Mouse (Mus musculus): ENCODE data around the gene Arglu1.

Arglu1 gene

DNA sequence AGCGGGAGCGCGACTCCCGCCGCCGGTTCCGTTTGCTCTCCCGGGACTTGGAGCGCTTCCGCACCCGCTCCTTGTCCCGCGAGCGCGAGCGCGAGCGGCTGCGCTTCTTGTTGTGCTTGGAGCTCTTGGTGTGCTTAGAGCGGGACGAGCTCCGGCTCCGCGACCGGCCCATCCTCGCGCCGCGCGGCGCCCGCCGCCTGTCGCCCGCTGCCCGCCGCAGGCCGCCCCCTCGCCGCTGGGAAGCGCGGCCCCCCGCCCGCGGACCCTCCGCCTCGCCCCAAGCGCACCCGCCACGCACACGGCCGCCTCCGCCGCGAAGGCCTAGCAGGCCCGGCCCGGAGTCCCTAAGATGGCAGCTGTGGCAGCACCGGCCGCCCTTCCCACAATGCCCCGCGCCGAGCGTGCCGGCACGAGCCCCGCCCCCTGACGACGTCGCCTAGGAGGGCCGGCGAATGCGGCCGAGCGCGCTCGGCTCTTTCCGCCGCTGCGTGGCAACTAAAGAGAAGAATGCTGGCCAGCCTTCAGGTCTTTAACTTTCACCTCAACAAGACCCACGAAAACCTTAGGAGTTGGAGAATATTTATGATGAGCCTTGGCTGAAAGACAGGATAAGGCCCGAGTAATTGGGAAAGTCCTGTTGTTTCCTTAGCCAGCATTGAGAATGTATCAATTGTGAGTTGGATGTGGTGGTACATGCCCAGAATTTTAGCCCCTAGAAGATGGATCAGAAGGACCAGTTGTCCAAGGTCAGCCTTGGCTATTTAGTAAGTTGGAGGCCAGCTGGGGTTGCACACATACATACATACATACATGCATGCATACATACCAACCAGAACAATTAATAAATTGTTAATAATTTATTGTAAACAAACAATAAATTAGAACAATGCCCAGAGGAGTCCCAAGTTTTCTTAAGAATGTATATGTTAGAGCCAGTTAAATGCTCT, at the start of gene Arglu1:
Gene Arglu1 (minus strand): TSS at position 376 of the 947 bp plus-strand sequence.
- DNase-seq: peak; percentile 88 to 90

DNA sequence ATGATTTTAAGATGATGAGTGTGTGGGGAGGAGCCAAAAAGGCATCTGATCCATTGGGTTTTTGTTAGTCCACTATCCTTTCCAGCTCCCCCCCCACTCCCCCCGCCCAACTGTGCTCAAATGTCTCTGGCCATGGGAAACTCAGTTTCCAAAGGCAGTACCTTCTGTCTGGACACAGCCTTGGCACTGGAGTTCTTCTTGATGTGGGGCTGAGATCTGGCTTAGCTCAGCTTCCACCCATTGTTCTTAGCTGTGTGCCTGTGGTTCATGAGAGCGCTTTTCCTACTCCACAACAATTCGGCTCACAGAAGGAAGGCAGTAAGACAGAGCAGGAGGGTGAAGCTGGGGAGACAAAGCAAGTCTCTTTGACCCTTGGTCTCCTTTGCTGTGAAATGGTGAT, 47.0 kb upstream of the Arglu1 start:
- no peak for DNase-seq

DNA sequence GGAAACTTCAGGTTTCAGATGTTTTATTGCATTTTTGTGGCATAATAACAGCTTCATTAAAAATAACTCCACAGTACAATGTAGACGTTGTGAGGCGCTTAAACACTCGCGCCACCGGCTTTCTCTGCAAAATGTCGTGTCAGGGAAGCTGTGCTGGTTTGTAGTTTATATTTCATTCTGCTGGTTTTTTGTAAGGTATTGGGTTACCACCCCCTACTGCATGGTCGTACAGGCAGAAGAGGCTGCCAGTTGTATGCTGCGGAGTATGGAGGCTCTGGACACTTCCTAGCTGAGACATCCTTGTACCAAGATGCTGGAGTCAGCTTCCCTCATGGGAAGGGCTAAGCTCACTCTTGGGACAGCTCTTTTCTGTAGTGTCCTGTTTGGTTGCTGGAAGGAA, 46.5 kb upstream of the Arglu1 start:
- DNase-seq: no peak

DNA sequence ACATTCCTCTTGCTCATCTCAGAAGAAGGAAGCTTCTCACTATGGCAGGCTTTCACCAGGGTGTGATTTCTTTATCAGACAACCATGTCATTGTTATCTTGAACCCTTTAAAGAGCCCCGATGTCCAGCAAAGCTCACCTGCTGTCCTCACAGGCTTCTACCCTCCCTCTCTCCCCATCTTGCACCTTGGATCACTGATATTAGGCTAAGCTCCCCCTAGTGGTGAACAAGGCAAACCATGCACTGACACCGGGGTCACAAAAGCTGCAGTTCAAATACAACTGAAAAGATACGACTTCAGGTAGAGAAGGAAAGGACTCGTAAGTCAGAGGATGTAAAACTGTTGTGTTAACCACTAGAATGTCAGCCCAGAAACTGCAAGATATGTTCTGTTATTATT, 43.5 kb upstream of the Arglu1 start:
- no peak for DNase-seq

DNA sequence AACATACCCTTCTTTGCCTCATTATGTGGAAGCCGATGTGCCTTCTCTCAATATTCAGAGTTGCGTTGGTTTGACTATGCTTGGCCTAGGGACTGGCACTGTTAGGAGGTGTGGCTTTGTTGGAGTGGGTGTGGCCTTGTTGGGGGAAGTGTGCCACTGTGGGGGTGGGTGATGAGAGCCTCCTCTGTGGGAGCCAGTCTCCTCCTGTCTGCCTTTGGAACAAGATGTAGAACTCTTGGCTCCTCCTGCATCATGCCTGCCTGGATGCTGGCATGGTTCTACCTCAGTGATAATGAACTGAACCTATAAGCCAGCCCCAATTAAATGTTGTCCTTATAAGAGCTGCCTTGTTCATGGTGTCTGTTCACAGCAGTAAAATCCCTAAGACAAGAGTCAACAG, 38.3 kb upstream of the Arglu1 start:
- no peak for DNase-seq

DNA sequence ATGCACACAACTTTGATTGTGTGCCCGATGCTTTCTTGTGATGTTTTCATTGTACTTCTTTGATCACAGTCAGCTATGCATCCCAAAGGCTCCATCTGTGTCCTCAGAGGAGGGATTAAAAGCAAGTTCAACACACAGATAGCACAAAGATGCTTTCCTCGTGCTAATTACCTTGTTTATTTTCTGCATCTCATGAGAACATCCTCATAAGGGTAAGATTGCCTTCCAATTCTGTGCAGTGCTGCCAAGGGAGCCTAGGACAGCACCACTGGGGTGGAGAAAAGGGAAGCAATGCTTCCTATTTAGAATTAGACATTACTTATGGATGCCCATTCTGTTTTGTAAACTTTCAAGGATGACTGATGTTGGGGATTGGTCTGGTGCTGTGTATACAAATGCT, 36.2 kb upstream of the Arglu1 start:
- DNase-seq: no peak

DNA sequence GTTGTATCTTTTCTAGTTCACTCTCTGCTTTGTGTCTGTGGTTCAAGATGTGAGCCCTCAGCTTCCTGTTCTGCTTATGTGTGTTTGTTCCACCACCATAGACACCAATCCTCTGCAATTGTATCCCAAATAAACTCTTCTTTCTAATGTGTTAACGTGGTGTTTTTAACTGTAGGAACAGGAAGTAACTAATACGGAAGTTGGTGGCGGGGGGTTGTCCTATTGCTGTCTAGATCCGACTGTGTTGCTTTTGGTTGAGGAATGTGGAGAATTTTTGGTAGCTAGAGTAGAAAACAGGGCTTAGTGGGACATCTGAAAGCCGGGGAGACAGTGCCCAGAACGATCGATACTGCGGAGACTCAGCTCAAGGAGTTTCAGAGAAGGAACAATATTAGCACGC, 14.5 kb upstream of the Arglu1 start:
- no peak for DNase-seq

DNA sequence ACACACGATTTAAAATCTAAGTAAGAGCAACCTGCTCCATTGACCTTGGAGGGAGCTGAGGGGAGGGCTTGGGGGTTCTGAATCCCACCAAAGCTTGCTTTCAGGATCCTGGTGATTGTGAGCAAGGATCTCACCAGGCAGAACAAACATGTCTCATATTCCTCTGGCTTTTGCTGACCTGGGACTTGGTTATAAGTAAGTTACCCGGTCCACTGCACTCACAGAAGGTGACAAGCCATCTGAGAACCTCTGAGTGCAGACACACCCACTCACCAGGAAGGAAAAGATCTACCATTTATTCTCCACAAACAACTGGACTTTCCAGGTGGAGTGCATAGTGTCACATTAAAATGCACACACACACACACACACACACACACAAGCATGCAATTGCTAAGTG, 13.3 kb upstream of the Arglu1 start:
- DNase-seq: no peak

DNA sequence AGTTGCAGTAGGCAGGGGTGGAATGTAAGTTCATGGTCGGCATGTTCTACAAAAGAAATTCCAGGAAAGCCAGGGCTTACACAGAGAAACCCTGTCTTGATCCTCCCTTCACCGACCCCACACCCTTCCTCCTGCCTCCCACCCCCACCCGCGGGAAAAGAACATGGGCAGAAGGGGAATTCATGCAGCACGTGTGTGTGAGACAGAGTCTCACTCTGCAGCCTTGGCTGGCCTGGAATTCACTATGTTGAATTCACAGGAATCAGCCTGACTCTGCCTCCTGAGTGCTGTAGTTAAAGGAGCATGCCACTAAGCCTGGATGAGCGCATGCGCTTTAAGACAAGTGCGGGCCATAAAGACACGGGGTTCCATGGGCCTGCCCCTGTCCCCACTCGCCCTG, 10.5 kb upstream of the Arglu1 start:
- DNase-seq: no peak

DNA sequence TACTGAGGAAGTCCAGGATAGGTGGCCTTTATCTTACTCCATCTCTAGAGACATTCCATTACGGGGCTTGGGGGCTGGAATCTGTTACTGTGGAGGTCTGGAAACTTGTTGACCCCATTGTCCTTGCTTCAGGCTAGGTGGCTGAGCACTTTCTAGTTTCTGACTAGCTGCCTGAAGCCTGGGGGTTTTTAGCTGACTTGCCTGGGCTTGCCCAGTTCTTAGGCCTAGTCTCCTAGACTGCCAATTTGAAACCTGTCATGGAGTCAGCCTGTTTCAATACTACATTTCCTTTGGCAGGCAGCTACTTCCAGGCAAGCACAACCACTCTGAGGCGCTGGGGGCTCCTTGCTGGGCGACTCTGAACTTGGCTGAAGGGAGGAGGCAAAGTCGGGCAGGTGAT, 9.9 kb upstream of the Arglu1 start:
- DNase-seq: no peak

DNA sequence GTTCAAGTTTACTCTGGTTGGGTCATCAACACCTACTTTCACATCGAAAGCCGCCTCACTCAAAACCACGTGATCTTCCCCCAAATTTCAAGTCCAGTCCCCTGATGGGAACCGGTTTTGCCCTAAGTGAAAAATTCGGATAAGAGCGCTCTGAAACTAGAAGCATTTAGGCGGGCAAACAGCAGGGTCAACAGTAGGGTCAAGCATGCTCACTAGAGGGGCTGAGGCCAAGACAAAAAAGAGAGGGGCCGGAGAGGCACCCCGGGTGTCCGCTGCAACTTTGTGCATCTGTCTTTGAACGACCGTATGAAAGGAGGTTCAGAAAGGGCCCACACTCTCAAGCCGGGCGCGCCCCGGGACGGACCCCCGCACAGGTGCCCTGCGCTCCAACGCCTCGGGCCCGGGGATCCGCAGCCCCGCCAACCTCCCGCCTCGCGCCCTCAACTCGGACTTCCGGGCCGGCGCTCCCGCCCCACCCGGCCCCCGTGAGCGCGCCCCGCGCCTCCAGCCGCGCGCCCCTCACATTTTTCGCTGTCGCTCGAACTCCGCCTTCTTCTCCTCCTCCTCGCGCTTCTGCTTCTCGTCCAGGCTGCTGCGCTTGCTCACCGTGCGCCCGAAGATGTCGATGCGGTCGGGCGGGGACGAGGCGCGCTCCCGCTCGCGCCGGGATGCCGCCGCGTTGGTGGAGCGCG, 721 bp downstream of the Arglu1 start:
- peak; percentile 53 to 56 for DNase-seq

DNA sequence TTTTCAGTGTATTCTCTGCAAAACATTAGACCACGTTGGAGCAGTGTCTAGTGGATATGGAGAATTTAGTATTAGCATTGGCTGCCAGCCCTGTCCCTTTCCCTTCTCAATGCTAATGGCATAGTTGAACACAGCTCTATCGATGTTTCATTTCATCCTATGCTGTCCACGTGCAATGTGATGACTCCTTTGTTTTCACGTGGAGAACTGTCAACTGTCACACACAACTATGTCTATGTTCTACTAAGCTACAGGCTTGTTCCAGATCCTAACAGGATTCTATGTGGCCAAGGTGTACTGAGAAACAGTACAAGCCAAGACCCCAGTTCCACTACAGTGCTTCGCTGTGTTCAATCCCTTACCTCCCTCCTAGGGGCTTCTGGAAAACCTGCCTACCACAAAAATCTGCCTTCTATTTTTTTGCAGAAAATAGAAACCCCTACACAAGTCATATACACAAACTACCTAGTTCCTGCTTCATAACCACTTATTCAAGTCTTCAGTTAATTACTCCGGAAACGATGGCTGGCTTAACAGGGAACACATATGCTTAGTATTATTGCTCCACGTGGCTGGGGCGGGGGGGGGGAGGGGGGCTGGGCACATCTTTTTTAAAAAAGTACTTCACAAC, 1.4 kb downstream of the Arglu1 start:
- no peak for DNase-seq

DNA sequence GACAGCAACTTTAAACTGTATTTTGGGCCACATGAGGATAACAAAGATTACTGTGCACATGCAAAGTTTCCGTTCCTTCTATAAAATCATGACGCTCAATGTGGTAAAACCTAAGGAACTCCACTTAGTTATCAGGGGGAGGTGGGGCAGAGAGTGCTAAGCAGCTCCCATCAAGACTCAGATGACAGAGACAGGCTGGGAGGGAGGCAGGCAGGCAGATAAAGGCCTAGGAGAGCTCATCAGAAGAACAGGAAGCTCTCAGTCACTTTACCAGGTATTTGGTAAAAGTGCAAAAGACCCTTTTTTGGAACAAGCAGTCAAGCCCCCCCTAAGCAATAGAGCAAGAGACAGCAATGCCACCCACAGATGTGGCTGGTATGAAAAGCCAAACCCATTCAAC, 4.8 kb downstream of the Arglu1 start:
- no peak for DNase-seq

DNA sequence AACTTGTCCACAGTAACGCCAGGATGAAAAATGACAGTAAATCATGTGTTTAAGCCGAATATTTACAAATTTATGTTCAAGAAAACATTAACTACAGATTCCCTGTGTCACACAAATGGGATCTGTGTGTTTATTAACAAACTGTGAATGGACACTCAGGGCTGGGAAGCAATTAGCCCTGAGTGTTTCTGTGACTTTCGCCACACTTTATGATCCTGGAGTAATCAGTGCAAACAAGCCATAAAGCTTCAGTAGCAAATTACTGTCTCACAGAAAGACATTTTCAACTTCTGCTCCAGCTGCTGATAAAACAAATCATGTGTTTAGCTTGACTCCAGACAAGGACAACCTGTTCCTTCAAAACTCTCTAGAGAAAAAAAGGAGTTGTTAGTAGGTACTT, 7.6 kb downstream of the Arglu1 start:
- no peak for DNase-seq

DNA sequence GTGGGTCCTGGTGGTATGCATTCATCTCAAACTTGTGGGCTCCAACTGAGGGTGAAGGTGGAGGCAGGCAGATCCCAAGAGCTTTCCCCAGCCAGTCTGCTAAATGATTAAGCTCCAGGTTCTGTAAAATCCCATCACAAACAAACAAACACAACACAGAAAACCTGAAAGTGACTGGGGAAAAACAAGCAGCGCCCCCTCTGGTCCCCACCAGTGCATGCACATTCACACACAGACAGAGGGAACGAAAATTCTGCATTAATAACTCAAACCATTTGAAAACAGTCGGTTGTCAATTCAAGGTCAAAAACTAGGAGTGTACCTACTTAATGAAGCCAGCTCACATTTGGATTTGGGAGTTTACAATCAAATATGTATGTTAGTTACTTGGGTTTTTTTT, 12.1 kb downstream of the Arglu1 start:
- DNase-seq: no peak

DNA sequence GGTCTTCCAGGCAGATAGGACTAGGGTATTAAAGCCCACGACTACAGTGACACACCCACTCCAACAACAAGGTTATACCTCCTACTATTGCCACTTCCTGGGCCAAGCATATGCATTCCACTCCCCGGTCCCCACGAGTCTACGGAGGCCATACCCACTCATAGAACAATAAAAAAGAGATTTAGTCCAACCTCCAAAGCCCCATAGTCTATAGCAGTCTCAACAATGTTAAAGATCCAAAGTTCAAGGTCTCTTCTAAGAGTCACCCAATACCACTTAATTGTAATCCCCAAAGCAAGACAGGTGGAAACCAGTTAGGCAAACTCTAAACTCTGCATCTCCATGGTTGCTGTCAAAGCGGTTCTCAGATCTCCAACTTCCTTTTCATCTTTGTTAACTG, 15.5 kb downstream of the Arglu1 start:
- DNase-seq: no peak

DNA sequence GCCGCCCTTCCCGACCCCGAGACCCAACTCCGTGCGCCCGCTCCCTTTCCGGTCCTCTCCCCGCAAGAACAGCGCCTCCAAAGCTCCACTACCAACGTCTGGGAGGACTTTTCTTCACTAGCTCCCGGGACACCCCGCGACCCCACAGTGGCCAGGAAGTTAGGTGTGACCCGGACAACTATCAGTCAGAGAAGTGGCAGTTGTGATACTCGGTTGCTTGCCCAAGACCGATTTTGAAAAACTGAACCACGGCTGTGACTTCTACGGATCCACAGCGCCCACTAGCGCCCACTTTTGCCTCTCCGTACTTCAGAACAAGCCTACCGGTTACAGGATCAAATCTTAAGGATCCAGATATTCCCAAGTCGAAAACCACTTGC, 28.6 kb downstream of the Arglu1 start:
- DNase-seq: peak; percentile 58 to 63

DNA sequence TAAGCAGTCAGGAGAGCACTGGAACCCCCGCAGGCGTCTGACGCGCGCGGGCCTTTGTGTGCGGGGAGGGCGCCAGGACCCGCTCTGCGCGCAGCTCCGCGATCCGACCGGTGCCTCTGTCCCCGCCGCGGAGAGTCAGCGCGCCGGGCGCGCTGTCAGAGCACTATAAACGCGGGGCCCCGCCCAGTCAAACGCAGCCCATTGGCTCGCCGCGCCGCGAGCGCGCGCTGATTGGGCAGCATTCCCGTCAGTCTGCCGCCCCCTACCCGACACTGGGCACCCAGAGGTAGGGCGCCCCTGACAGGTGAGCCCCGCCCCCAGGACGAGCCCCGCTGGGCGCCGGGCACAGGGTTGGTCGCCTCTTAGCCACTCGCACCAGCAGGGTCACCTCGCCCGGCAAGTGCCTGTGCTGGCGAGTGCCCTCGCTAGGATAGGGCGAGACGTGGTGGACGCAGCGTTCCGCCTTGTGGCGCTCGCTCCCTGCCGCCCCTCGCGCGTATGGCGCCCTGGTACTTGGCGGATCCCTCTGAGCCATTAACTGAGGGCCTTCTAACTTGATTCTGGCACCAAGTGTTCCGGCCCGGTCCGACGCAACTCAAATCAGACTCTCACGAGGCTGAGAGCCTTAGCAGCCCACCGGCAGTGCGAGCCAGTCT, 29.1 kb downstream of the Arglu1 start, which contains the start of gene Efnb2:
Gene Efnb2 (minus strand): TSS at position 140 of the 656 bp plus-strand sequence.
- DNase-seq: peak; percentile 88 to 92

DNA sequence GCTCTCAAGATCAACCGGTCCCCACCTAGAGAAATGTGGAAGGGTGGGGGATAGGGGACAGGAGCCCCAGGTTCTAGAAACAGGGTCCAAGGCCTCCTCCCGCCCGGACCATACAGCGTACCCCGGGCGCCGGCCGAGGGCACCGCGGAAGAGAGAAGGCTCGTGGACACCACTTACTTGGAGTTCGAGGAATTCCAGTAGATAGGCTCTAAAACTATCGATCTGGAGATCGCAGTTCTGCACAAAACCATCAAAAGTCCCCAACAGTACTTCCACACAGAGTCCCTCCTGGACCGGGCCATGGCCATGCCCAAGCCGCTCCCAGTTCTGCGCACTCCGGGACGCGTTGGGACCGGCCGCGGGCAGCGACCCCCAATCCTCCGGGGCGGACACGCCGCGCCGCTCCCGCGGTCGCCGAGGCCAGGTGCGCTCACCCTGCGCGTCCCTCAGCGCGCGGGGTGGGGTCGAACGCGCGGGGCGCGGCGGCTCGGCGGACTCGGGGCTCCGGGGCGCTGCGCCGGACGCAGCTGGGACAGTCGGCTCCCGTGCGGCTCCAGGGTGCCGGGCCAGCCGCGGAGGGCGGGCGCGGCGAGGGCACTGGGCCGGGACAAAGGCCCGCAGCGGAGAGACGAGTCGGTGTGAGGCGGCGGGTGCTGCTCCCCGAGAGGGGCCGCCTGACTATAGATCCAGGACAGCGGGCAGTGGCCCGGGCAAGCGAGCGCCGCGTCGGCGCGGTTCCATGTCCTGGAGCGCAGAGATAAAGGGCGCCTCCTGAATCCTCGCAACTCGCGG, 29.8 kb downstream of the Arglu1 start:
- DNase-seq: peak in 1 of 2 experiments; percentile 10

DNA sequence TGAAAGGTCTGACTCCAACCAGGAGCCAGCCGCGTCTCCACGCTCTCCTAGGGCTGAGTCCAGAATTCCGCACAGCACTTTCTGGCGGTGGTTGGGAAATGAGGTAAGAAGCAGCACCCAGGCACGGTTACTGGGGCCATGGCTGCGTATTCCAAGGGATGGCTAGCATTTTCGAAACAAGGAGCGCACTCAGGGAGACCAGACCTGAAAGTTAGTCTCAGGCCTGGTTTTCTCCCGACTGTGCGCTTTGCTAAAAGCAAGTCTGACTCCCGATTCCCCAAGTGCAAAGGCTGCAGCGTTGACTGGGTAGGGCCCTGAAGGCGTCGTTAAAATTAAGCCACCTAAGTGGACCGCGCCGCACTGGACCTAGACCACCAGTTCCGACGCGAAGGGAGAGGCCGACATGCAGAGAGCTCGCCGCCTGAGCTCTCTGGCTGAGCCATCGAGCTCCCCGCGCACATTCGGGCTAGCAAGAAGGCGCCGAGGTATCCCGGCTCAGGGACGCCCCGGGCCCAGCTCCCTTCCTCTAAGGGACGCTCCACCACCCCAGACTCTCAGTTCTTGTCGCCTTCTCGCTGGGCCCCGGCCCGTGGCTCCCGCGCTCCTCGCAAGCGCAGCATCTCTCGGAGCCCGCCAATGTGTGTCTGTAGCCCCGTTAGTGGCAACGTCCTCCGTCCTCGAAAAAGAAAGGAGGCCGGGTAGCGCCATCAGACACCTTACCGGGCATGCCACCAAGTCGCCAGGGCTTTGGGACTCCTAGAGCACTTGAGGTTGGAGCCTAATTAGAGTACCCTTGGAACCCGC, 30.6 kb downstream of the Arglu1 start:
- DNase-seq: peak in 1 of 2 experiments; percentile 3
